Mouse (Mus musculus): Measurements from ENCODE around the gene Fcgr4. TPM values are rescaled to one million over a fixed set of nuclear protein-coding genes. Genes with fewer than 3 reads are reported as not detected.
"Not testable (repeated sequence)": the region's sequence is repeated elsewhere in the genome, so short reads cannot be mapped to it uniquely, and the experiment has no call there.

The Fcgr4 gene
- polyA plus RNA-seq, 1 experiment from 2014 or later, result 0.66 TPM

- H3K9ac ChIP-seq, H3K9me3 ChIP-seq, H3K36me3 ChIP-seq, H3K4me1 ChIP-seq, H3K4me2 ChIP-seq, H3K4me3 ChIP-seq, H3K27ac ChIP-seq: not testable (repeated sequence)
- ATAC-seq (ENCODE audit: borderline replicate concordance, extremely low read depth, low FRiP score, low TSS enrichment), result peak; percentile 62
- H3K27me3 ChIP-seq, result peaks cover 29% of the 10 kb centered on the region
- no CpG with 5 or more reads among the region's 45 CpGs for WGBS
Observed at GRCm38 (mm10) chr1:171072217-171072616, 53.5 kb downstream of the Fcgr4 start.

GRCm38 (mm10) chr1:171074283-171074682, 55.6 kb downstream of the Fcgr4 start:
- H3K27me3 ChIP-seq, result peaks cover 37% of the 10 kb centered on the region
- peak; percentile 15; the same call in 1 of the 2 replicates for ATAC-seq (ENCODE audit: borderline replicate concordance, extremely low read depth, low FRiP score, low TSS enrichment)
- H3K36me3 ChIP-seq, H3K4me3 ChIP-seq, H3K9me3 ChIP-seq, H3K4me2 ChIP-seq, H3K27ac ChIP-seq, H3K4me1 ChIP-seq, H3K9ac ChIP-seq: not testable (repeated sequence)
- 18% methylated on average over 6 of the region's 10 CpGs for WGBS

- not testable (repeated sequence) for H3K9me3 ChIP-seq; ATAC-seq (ENCODE audit: borderline replicate concordance, extremely low read depth, low FRiP score, low TSS enrichment); H3K9ac ChIP-seq; H3K36me3 ChIP-seq; H3K4me2 ChIP-seq; H3K27ac ChIP-seq; H3K4me1 ChIP-seq; H3K4me3 ChIP-seq
- 64% methylated on average over 3 of the region's 5 CpGs for WGBS
- H3K27me3 ChIP-seq, result peaks cover 25% of the 10 kb centered on the region
Observed at GRCm38 (mm10) chr1:171076176-171076575, 57.5 kb downstream of the Fcgr4 start.

GRCm38 (mm10) chr1:171077192-171077591, 58.5 kb downstream of the Fcgr4 start:
- H3K27ac ChIP-seq; H3K9ac ChIP-seq; H3K9me3 ChIP-seq; H3K4me2 ChIP-seq; ATAC-seq (ENCODE audit: borderline replicate concordance, extremely low read depth, low FRiP score, low TSS enrichment); H3K36me3 ChIP-seq; H3K4me1 ChIP-seq; H3K4me3 ChIP-seq: not testable (repeated sequence)
- WGBS, result 37% methylated on average over 5 of the region's 5 CpGs
- peaks cover 29% of the 10 kb centered on the region for H3K27me3 ChIP-seq

- H3K9ac ChIP-seq, H3K36me3 ChIP-seq, H3K27ac ChIP-seq, H3K9me3 ChIP-seq, H3K4me1 ChIP-seq: not testable (repeated sequence)
- 3% methylated on average over 18 of the region's 27 CpGs for WGBS
- Histone ChIP-seq H3K4me3 (peak overlapping the region; percentile 25), H3K27me3 (peaks cover 29% of the 10 kb centered on the region), H3K4me2 (peak overlapping the region; percentile 46)
- ATAC-seq (ENCODE audit: borderline replicate concordance, extremely low read depth, low FRiP score, low TSS enrichment), result peak; percentile 4; the same call in 1 of the 2 replicates
Observed at GRCm38 (mm10) chr1:171077955-171078354, 59.2 kb downstream of the Fcgr4 start.

- not testable (repeated sequence) for ATAC-seq (ENCODE audit: borderline replicate concordance, extremely low read depth, low FRiP score, low TSS enrichment); H3K9me3 ChIP-seq; H3K36me3 ChIP-seq; H3K27ac ChIP-seq; H3K9ac ChIP-seq; H3K4me1 ChIP-seq
- Histone ChIP-seq H3K4me3 (peak overlapping the region; percentile 25), H3K4me2 (peak overlapping the region; percentile 46), H3K27me3 (peaks cover 29% of the 10 kb centered on the region)
- WGBS, result 19% methylated on average over 12 of the region's 12 CpGs
Observed at GRCm38 (mm10) chr1:171078419-171078818, 59.7 kb downstream of the Fcgr4 start.

GRCm38 (mm10) chr1:171079345-171079744, 60.6 kb downstream of the Fcgr4 start:
- not testable (repeated sequence) for H3K4me3 ChIP-seq, H3K27ac ChIP-seq, H3K36me3 ChIP-seq, H3K9me3 ChIP-seq, H3K4me1 ChIP-seq, H3K9ac ChIP-seq
- WGBS, result 0% methylated on average over 1 of the region's 35 CpGs
- peaks cover 21% of the 10 kb centered on the region for H3K27me3 ChIP-seq
- ATAC-seq (ENCODE audit: borderline replicate concordance, extremely low read depth, low FRiP score, low TSS enrichment), result peak; percentile 52
- H3K4me2 ChIP-seq, result peak overlapping the region; percentile 27; the same call in 1 of the 2 replicates

Small RNA genes within 50 kb of the gene (microRNA-seq; reads per million reads assigned to microRNA genes)
- gene Gm27552, result not detected
- gene Mir6546, result 3.2 reads per million, percentile 14 among the genes with 10 or more reads in this experiment

Other genes starting within 250 kb of the Fcgr4 start
- 9.1 and 10.1 TPM in 2 replicates for gene Atf6, start 151.1 kb upstream of the Fcgr4 start, polyA plus RNA-seq (2015; fragmentation: Nextera tagmentation; extraction: Ambion mirVana)
- 0.20 and 0.79 TPM in 2 replicates for gene Gm26620, start 133.9 kb upstream of the Fcgr4 start, polyA plus RNA-seq (2015; fragmentation: Nextera tagmentation; extraction: Ambion mirVana)
- gene Dusp12, start 133.4 kb upstream of the Fcgr4 start, polyA plus RNA-seq (2015; fragmentation: Nextera tagmentation; extraction: Ambion mirVana), result 34.1 and 37.0 TPM in 2 replicates
- gene Fcrlb, start 106.0 kb upstream of the Fcgr4 start, polyA plus RNA-seq (2015; fragmentation: Nextera tagmentation; extraction: Ambion mirVana), result not detected in 2 replicates
- gene Fcrla, start 91.3 kb upstream of the Fcgr4 start, polyA plus RNA-seq (2015; fragmentation: Nextera tagmentation; extraction: Ambion mirVana), result 0.14 TPM in 1 of 2 replicates, not detected in the other
- gene Fcgr2b, start 42.4 kb upstream of the Fcgr4 start, polyA plus RNA-seq (2015; fragmentation: Nextera tagmentation; extraction: Ambion mirVana), result 2.8 and 3.7 TPM in 2 replicates
- 13.2 and 15.1 TPM in 2 replicates for gene Fcgr3, start 46.0 kb downstream of the Fcgr4 start, polyA plus RNA-seq (2015; fragmentation: Nextera tagmentation; extraction: Ambion mirVana)
- gene Cfap126, start 95.0 kb downstream of the Fcgr4 start, polyA plus RNA-seq (2015; fragmentation: Nextera tagmentation; extraction: Ambion mirVana), result 7.2 and 8.3 TPM in 2 replicates
- gene Sdhc, start 131.7 kb downstream of the Fcgr4 start, polyA plus RNA-seq (2015; fragmentation: Nextera tagmentation; extraction: Ambion mirVana), result 256 and 267 TPM in 2 replicates
- 0.69 and 1.0 TPM in 2 replicates for gene Mpz, start 131.8 kb downstream of the Fcgr4 start, polyA plus RNA-seq (2015; fragmentation: Nextera tagmentation; extraction: Ambion mirVana)
- 5.0 and 5.9 TPM in 2 replicates for gene Pcp4l1, start 177.3 kb downstream of the Fcgr4 start, polyA plus RNA-seq (2015; fragmentation: Nextera tagmentation; extraction: Ambion mirVana)
- 0.20 and 0.33 TPM in 2 replicates for gene Nr1i3, start 195.1 kb downstream of the Fcgr4 start, polyA plus RNA-seq (2015; fragmentation: Nextera tagmentation; extraction: Ambion mirVana)
- gene Tomm40l, start 203.6 kb downstream of the Fcgr4 start, polyA plus RNA-seq (2015; fragmentation: Nextera tagmentation; extraction: Ambion mirVana), result 34.9 and 35.4 TPM in 2 replicates
- 9.5 and 38.1 TPM in 2 replicates for gene Apoa2, start 206.1 kb downstream of the Fcgr4 start, polyA plus RNA-seq (2015; fragmentation: Nextera tagmentation; extraction: Ambion mirVana)
- 46.3 and 46.7 TPM in 2 replicates for gene Fcer1g, start 215.4 kb downstream of the Fcgr4 start, polyA plus RNA-seq (2015; fragmentation: Nextera tagmentation; extraction: Ambion mirVana)
- gene Adamts4, start 231.5 kb downstream of the Fcgr4 start, polyA plus RNA-seq (2015; fragmentation: Nextera tagmentation; extraction: Ambion mirVana), result 7.4 and 9.6 TPM in 2 replicates
- 241 and 266 TPM in 2 replicates for gene Ndufs2, start 232.5 kb downstream of the Fcgr4 start, polyA plus RNA-seq (2015; fragmentation: Nextera tagmentation; extraction: Ambion mirVana)